In the genomic region with DNA sequence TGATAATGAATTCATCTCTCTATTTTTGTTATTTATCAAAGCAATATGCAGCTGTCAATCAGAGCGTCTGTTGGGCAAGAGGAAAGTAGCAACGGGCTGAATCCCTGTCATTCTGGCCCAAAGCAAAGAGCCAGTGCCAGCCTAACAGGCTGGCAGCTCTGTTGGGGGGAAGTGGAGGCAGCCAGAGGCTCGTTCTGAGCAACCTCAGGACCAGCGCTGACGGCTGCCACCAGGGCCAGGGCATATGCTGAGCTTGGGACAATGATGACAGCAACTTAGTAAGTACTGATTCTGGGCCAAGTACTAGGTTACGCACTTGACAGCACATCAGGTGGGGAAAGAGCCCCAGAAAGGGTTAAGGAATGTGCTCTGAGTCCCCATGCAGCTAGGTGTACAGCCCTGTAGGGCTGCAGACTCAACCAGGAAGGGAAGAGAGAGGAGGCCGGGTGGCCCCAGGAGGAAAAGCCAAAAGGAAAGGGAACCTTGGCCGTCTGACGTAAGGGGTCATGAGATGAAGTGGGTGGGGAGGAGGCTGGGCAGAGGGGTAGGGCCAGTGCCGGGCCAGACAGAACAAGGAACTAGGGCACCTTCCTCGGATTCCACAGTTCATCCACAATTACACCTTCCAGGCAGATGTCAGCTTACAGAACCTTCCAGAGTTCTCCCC, we compare ENCODE assay signal across 10 mouse cellular contexts. TPM values are rescaled to one million over a fixed set of nuclear protein-coding genes. Genes with fewer than 3 reads are reported as not detected.
DNase-seq lines count a peak whose midpoint lies in the region; TF ChIP-seq lines count a peak whose summit lies in the region.
"Had no signal": no experiment of that assay in that cellular context is flagged by ENCODE, and none has a peak within 500 bp of the region (broad histone marks: within the 10 kb centered on the region; RNA-seq: fewer than 3 reads in every experiment).

No protein-coding gene starts in this region.

- peaks cover 76% of the 10 kb centered on the region for H3K4me1 ChIP-seq in olfactory bulb, adult 2 months (ENCODE audit: control insufficient read depth, insufficient read depth, low read length)

- H3K4me3 ChIP-seq in olfactory bulb, adult 2 months (ENCODE audit: insufficient read depth, low read depth, low read length) = no peak overlapping the region
- H3K4me3 ChIP-seq: embryonic facial prominence, embryonic 12.5 days; limb, embryonic 13.5 days had no signal

- no peak for TF ChIP-seq POLR2A in olfactory bulb, adult 2 months (IDR thresholded peaks at IDR 0.05; ENCODE audit: insufficient read depth, low read depth, low read length)

- no peak for TF ChIP-seq CTCF in olfactory bulb, adult 2 months (IDR thresholded peaks at IDR 0.05; ENCODE audit: insufficient read depth, low read depth, low read length)

- peak overlapping the region; percentile 46; the same call in 1 of the 2 replicates for H3K27ac ChIP-seq in olfactory bulb, adult 2 months (ENCODE audit: insufficient read depth, low read depth, low read length)
- H3K27ac ChIP-seq: embryonic facial prominence, embryonic 12.5 days had no signal

- 56% methylated on average over 11 of the region's 11 CpGs for WGBS in olfactory bulb, adult 2 months

- DNase-seq in gastrocnemius, postnatal 25 days = peak; percentile 48
- DNase-seq in gastrocnemius, adult 8-10 months (ENCODE audit: low spot score in 2 of 2) = no peak
- DNase-seq in right cerebral cortex, postnatal 10 days (ENCODE audit: low spot score in 2 of 2) = peak; percentile 35 to 42
- DNase-seq in right cerebral cortex, adult 2 months (ENCODE audit: low spot score in 2 of 2) = no peak
- DNase-seq in kidney, postnatal 25 days = peak; percentile 66 to 89
- no peak for DNase-seq in ovary, postnatal 14 days (ENCODE audit: low spot score)
- DNase-seq in urinary bladder, postnatal 4 days (ENCODE audit: low spot score in 2 of 2) = no peak

RNA-seq across cellular contexts. Expression of gene Efhd2, which starts 3.9 kb away (rescaled TPM):
- 1 to 10 TPM; 5.6 to 8.7 TPM for total RNA-seq in gastrocnemius, postnatal 25 days (2021)
- total RNA-seq in gastrocnemius, adult 8-10 months (2022) = 1 to 10 TPM; 2.1 to 3.7 (median 3.1) TPM
- not detected in 2 replicates for polyA plus RNA-seq in olfactory bulb, adult 2 months (2012; ENCODE audit: insufficient read depth, insufficient read length, low replicate concordance, missing spikeins)

RNA-seq across cellular contexts. Expression of gene Ctrc, which starts 24.6 kb away (rescaled TPM):
- total RNA-seq in gastrocnemius, postnatal 25 days (2021) = not detected
- total RNA-seq in gastrocnemius, adult 8-10 months (2022) = not detected
- not detected in 2 replicates for polyA plus RNA-seq in olfactory bulb, adult 2 months (2012; ENCODE audit: insufficient read depth, insufficient read length, low replicate concordance, missing spikeins)
- polyA plus RNA-seq: embryonic facial prominence, embryonic 12.5 days; limb, embryonic 13.5 days had no signal

RNA-seq across cellular contexts. Expression of gene Cela2a, which starts 44.8 kb away (rescaled TPM):
- not detected for total RNA-seq in gastrocnemius, postnatal 25 days (2021)
- total RNA-seq in gastrocnemius, adult 8-10 months (2022) = not detected
- polyA plus RNA-seq in olfactory bulb, adult 2 months (2012; ENCODE audit: insufficient read depth, insufficient read length, low replicate concordance, missing spikeins) = not detected in 2 replicates
- polyA plus RNA-seq: embryonic facial prominence, embryonic 12.5 days; limb, embryonic 13.5 days had no signal

Comparison
In these comparisons a context has a peak if more than half of its experiments do, and no peak if none do; other contexts are left out.
1. DNase-seq: peak in gastrocnemius, postnatal 25 days (single experiment), right cerebral cortex, postnatal 10 days (2 of 2) and kidney, postnatal 25 days (2 of 2); none in gastrocnemius, adult 8-10 months (0 of 2), right cerebral cortex, adult 2 months (0 of 2), ovary, postnatal 14 days (single experiment) and urinary bladder, postnatal 4 days (0 of 2).